Mouse (Mus musculus): ENCODE data around the gene Trappc10.

Gene Trappc10

GRCm38 (mm10) chr10:78160369-78161095 lies 83.9 kb downstream of the Trappc10 start:
- DNase-seq (ENCODE audit: low read depth) = peak; percentile 79

DNA sequence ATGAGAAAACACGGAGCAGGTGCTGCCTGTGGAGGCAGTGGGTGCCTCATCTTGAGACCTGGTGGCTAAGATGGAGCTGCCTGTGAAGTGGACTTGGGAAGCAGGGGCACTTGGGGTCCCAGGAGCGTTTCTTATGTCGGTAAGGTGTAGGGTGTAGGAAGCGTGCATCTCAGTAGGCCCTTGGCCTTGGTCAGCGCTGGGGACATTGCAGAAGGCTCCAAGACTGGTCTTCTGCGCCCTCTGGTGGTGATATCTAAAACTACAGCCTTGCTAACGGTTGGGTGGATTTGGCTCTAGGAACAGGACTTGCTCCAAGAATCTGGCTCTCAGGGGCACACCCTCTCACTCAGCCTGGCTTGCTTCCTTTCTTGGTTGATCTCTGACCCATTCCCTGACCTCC lies 84.5 kb downstream of the Trappc10 start:
- peak; percentile 91 for DNase-seq (ENCODE audit: low read depth)

DNA sequence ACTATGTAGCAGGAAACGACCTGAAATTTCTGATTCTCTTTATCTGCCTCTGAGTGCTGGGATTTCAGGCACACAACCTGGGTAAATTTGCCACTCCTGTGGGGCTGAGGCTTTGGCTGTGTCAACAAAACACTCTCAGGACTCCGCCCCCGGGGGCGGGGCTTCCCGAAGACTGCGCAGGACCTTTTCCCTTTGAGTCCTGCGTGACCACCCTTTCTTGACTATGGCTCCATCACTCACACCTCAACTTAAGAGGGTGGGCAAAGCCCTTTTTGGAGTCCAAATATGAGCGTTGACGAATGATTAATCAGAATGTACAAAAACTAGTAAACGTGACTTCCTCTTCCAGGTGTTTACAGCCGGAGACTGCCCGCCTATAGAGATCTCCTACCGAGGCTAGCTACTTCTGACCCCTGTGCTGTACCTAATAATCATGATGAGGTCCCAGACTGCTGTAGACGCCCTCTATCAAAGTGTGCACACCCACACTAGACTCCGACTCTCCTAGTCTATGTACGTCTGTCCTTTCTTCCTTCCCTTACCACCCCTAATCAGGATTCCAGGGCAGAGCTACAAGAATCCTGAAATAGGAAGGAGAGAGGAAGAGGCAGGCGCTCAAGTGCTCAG lies 85.1 kb downstream of the Trappc10 start:
- peak; percentile 82 for DNase-seq (ENCODE audit: low read depth)

GRCm38 (mm10) chr10:78158041-78158440 lies 86.4 kb downstream of the Trappc10 start:
- no peak for DNase-seq (ENCODE audit: low read depth)

GRCm38 (mm10) chr10:78156926-78157325 lies 87.5 kb downstream of the Trappc10 start:
- no peak for DNase-seq (ENCODE audit: low read depth)

GRCm38 (mm10) chr10:78148834-78149766 lies 95.3 kb downstream of the Trappc10 start:
- DNase-seq (ENCODE audit: low read depth) = no peak

DNA sequence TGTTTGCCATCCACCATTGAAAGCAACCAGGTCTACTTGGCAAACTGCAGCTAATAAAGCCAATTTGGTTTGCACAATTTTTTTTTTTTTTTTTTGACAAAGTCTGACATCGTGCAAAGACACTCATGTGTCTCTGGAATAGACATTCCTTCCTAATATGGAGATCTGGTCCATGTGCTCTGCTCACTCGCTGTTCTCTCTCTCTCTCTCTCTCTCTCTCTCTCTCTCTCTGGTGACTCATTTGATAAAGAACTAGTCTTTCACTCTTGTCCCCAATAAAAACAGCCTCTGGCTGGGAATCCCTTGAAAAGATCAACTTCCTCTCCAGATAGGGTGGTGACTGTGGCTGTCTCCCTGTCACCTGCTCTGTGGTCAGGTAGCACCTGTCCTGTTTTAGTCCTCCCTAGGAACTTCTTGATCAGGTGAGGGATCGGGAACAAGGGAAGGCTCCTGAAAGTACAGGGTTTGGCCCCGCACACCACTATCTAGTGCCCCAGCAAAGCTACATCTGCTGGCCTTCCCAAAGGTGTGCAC lies 96.5 kb downstream of the Trappc10 start:
- no peak for DNase-seq (ENCODE audit: low read depth)

DNA sequence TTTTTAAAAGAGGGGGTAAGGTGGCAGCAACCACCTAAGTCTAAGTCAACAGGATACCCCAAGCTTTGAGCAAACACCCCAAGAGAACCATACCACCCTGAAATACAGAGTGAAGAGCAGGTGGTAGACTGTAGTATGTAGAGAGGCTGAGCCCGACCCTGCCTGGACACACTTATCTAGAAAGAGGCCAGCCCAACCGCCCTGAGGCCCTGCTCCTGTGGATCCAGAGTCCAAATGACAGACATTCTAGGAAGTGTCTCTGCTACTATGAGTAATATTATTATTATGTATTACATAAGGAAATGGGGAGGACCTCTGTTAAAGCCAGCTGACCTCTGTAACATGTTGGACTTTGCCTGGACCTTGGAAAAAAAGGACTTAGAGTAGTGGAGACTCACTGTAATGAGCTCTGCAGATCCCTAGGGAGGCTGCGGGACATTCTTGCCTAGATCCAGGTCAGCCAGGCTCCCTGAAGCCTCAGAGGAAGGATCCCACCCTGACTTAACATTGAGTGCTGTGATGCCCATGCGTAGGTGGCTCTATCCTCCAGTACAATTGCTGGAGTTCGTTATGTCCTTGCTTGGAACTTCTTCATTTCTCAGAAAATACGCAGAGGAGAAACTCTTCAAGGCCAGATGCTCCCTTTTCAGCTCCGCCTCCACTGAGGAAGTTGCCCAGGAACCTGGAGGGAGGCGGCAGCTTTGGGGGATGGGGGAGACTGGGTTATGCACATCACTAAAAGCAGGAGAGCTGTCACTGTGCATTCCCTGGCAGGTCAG lies 100.5 kb downstream of the Trappc10 start:
- no peak for DNase-seq (ENCODE audit: low read depth)

- no peak for DNase-seq (ENCODE audit: low read depth)
Measured at GRCm38 (mm10) chr10:78140843-78141242, 103.6 kb downstream of the Trappc10 start.

DNA sequence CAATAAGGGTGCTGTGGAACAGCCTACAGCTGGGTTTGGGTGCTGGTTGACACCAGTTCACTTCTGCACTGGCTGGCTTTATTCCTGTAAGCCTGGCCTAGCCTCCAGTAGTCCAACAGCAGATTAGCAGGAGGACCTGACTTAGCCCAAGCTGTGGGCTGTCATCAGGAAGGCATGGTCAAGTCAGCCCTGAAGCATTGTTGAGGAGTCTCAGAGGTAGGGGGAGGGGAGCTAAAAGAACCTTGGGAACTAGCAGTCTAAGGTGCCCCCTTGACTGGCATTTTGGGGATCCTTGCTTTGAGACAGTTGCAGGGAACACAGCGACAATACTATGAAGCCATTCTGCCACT lies 104.2 kb downstream of the Trappc10 start:
- DNase-seq (ENCODE audit: low read depth) = no peak

DNA sequence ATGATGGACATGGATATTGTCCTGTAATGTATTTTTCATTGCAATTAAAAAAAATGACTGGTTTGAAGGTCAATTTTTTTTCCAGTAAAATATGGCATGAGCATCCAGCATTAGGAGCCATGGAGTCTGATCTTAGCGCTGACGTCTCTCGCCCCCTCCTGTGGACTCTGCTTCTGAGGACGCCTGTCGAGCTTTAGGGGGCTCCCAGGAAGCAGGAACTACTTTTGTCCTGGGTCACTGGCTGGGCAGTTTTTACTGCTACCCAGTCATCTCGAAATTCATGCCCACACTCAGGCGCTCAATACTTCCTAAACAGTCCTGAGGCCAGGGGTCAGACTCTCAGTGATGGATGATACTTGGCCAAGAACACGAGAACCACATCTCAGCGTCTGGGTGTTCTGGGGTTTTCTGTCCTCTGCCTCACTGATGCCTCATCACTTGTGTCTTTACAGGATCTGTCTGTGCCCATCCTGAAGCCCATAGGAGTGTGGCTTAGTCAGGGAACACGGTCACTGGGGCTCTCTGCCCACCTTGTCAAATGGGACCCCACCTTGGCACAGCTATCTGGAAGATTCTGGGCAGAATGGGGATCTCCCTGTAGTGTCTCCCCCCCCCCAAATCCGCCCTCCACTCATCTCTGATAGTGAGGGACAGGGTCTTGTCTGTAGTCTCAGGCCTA lies 104.7 kb downstream of the Trappc10 start:
- no peak for DNase-seq (ENCODE audit: low read depth)

- DNase-seq (ENCODE audit: low read depth) = no peak
Measured at GRCm38 (mm10) chr10:78138812-78139523, 105.5 kb downstream of the Trappc10 start.

- no peak for DNase-seq (ENCODE audit: low read depth)
Measured at GRCm38 (mm10) chr10:78137191-78137590, 107.2 kb downstream of the Trappc10 start.

All from naive thymus-derived CD4-positive, alpha-beta T cell, adult 2 months (primary cell).